Mouse (Mus musculus) olfactory bulb, adult 2 months (tissue): ENCODE results near the gene Scgb1a1. TPM values are rescaled to one million over a fixed set of nuclear protein-coding genes. Genes with fewer than 3 reads are reported as not detected.

Source experiments
- H3K27ac ChIP-seq: fragments of 200-500 bp; 2 replicates; pipeline ENCODE4 v1.5.1; 2012; ENCODE audit warnings: low read depth, low read length; ENCODE audit not compliant: insufficient read depth
- H3K4me1 ChIP-seq: fragments of 200-500 bp; 2 replicates; pipeline ENCODE4 v1.6.1; 2012; ENCODE audit warnings: low read length; ENCODE audit not compliant: control insufficient read depth, insufficient read depth
- H3K4me3 ChIP-seq: fragments of 200-500 bp; 2 replicates; pipeline ENCODE4 v1.5.1; 2012; ENCODE audit warnings: mild to moderate bottlenecking, low read depth, low read length, moderate library complexity; ENCODE audit not compliant: insufficient read depth
- CTCF ChIP-seq: fragments of 200-500 bp; IDR thresholded peaks from 2 replicates; pipeline ENCODE4 v1.5.1; 2012; ENCODE audit warnings: low read depth, mild to moderate bottlenecking, low read length, moderate library complexity; ENCODE audit not compliant: insufficient read depth
- POLR2A ChIP-seq: fragments of 200-500 bp; IDR thresholded peaks from 2 replicates; pipeline ENCODE4 v1.6.1; 2012; ENCODE audit warnings: mild to moderate bottlenecking, low read depth, low read length, moderate library complexity; ENCODE audit not compliant: insufficient read depth
- WGBS: fragments of 180-500 bp; shearing (Covaris S2); methylation state at CpG from one replicate; pipeline ENCODE4 v1.1.7; 2018; 5-methylcytosine and 5-hydroxymethylcytosine counted together
- polyA plus RNA-seq: library from polyadenylated mRNA; stranded (reverse); fragments of >200 nt; gene quantifications from 2 replicates; pipeline ENCODE4 v1.2.4, GENCODE M21; 2012; ENCODE audit warnings: low replicate concordance; ENCODE audit not compliant: missing spikeins, insufficient read depth, insufficient read length

Gene Scgb1a1
- polyA plus RNA-seq, 1 experiment, result not detected

GRCm38 (mm10) chr19:9041074-9041473 lies 46.7 kb downstream of the Scgb1a1 start:
- Histone ChIP-seq H3K4me3 (no peak overlapping the region), H3K27ac (no peak overlapping the region), H3K4me1 (peaks cover 14% of the 10 kb centered on the region)
- TF ChIP-seq CTCF, result no peak

DNA sequence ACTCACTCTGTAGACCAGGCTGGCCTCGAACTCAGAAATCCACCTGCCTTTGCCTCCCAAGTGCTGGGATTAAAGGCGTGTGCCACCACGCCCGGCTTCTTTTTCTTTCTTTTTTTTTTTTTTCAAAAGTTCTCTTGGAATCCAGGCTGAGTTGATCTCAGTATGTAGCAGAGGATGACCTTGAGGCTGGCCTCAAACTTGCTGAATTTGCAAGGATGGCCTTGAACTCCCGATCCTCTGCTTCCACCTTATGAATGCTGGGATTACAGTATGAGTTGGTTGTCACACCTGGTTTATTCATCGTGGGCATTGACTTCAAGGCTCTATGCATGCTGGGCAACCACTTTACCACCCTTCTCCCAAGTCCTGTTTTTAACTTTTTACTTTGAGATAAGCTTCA lies 47.1 kb downstream of the Scgb1a1 start:
- Histone ChIP-seq H3K4me1 (peaks cover 14% of the 10 kb centered on the region), H3K4me3 (no peak overlapping the region), H3K27ac (no peak overlapping the region; the same call in 1 of the 2 replicates)
- TF ChIP-seq CTCF (no peak), POLR2A (no peak)
- WGBS, result 92% methylated on average over 6 of the region's 6 CpGs

DNA sequence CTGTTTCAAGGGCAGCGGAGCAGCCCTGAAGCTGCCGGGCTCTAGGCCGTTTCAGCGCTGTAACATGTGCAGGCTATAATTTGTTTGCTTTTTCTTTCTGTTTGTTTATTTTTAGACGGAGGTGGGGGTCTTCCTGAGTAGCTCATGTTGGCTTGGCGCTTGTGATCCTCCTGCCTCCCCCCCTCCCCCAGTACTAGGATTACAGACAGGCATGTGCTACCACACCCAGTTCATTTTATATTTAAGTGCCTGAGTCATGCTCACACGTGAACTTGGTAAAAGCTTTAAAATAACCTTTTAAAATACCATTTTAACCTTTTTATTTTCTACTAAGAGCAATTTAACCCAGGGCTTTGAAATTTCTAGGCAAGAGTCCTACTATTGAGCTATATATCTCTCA lies 47.8 kb downstream of the Scgb1a1 start:
- Histone ChIP-seq H3K4me3 (no peak overlapping the region), H3K27ac (peak overlapping the region; percentile 86), H3K4me1 (peaks cover 11% of the 10 kb centered on the region)
- 19% methylated on average over 7 of the region's 7 CpGs for WGBS
- TF ChIP-seq POLR2A (no peak), CTCF (no peak)

GRCm38 (mm10) chr19:9039266-9039665 lies 48.5 kb downstream of the Scgb1a1 start:
- peak overlapping the region; percentile 86 for H3K27ac ChIP-seq
- TF ChIP-seq POLR2A (no peak), CTCF (no peak)
- H3K4me1 ChIP-seq, result peaks cover 7% of the 10 kb centered on the region
- no peak overlapping the region for H3K4me3 ChIP-seq
- 93% methylated on average over 4 of the region's 4 CpGs for WGBS

DNA sequence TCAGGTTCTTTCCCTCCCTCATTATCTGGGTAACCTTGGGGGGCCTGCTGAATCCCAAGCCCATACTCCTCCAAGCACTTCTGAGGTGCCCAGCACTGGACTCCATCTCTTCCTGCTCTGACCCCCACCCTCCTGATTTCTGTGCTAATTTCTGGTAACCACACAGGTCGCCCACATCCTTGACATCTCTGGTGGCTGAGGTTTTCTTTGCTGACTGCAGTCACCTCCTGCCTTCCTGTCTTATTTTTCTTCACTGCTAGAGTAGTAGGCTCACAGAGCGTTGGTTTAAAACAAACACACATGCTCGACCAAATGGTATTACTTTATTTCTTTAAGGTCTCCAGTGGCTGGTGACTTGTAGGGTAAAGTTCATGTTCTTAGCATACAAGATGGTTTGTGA lies 49.6 kb downstream of the Scgb1a1 start:
- Histone ChIP-seq H3K27ac (no peak overlapping the region), H3K4me1 (peaks cover 11% of the 10 kb centered on the region), H3K4me3 (no peak overlapping the region)
- TF ChIP-seq CTCF (no peak), POLR2A (no peak)
- WGBS, result 88% methylated on average over 3 of the region's 3 CpGs

- H3K4me3 ChIP-seq, result no peak overlapping the region
- WGBS, result 66% methylated on average over 3 of the region's 3 CpGs
- no peak overlapping the region for H3K27ac ChIP-seq
These were observed 52.7 kb downstream of the Scgb1a1 start for GRCm38 (mm10) chr19:9035101-9035500.

GRCm38 (mm10) chr19:9034480-9034879 lies 53.3 kb downstream of the Scgb1a1 start:
- no peak overlapping the region for H3K27ac ChIP-seq
- TF ChIP-seq CTCF (no peak), POLR2A (no peak)
- no peak overlapping the region for H3K4me3 ChIP-seq
- peaks cover 10% of the 10 kb centered on the region for H3K4me1 ChIP-seq
- 93% methylated on average over 3 of the region's 3 CpGs for WGBS

More at GRCm38 (mm10) chr19:9035101-9035500, 52.7 kb downstream of the Scgb1a1 start:
- TF ChIP-seq CTCF (no peak), POLR2A (no peak)
- H3K4me1 ChIP-seq, result peaks cover 14% of the 10 kb centered on the region

Other genes with a start within 250 kb of the Scgb1a1 start
- gene Gng3, start 248.8 kb downstream of the Scgb1a1 start, polyA plus RNA-seq, result not detected in 2 replicates
- gene Lrrn4cl, start 237.2 kb downstream of the Scgb1a1 start, polyA plus RNA-seq, result not detected in 2 replicates
- gene Ubxn1, start 216.5 kb downstream of the Scgb1a1 start, polyA plus RNA-seq, result 403 TPM in 1 of 2 replicates, not detected in the other
- gene Uqcc3, start 207.0 kb downstream of the Scgb1a1 start, polyA plus RNA-seq, result not detected in 2 replicates
- not detected in 2 replicates for gene Lbhd1, start 204.2 kb downstream of the Scgb1a1 start, polyA plus RNA-seq
- not detected in 2 replicates for gene Gm49403, start 204.0 kb downstream of the Scgb1a1 start, polyA plus RNA-seq
- gene 1810009A15Rik, start 199.1 kb downstream of the Scgb1a1 start, polyA plus RNA-seq, result not detected in 2 replicates
- gene Gm49416, start 199.0 kb downstream of the Scgb1a1 start, polyA plus RNA-seq, result not detected in 2 replicates
- gene Ints5, start 195.0 kb downstream of the Scgb1a1 start, polyA plus RNA-seq, result not detected in 2 replicates
- gene Ganab, start 189.9 kb downstream of the Scgb1a1 start, polyA plus RNA-seq, result not detected in 2 replicates
- gene B3gat3, start 167.6 kb downstream of the Scgb1a1 start, polyA plus RNA-seq, result not detected in 2 replicates
- not detected in 2 replicates for gene Rom1, start 158.6 kb downstream of the Scgb1a1 start, polyA plus RNA-seq
- gene Eml3, start 158.4 kb downstream of the Scgb1a1 start, polyA plus RNA-seq, result not detected in 2 replicates
- not detected in 2 replicates for gene Mta2, start 146.1 kb downstream of the Scgb1a1 start, polyA plus RNA-seq
- not detected in 2 replicates for gene Tut1, start 134.1 kb downstream of the Scgb1a1 start, polyA plus RNA-seq
- gene Eef1g, start 120.9 kb downstream of the Scgb1a1 start, polyA plus RNA-seq, result 678 TPM in 1 of 2 replicates, not detected in the other
- gene Ahnak, start 98.7 kb downstream of the Scgb1a1 start, polyA plus RNA-seq, result not detected in 2 replicates
- 72.4 TPM in 1 of 2 replicates, not detected in the other for gene Asrgl1, start 47.7 kb upstream of the Scgb1a1 start, polyA plus RNA-seq